Mouse (Mus musculus) left cerebral cortex, postnatal 14 days (tissue): ENCODE data around the gene Pip5k1a. TPM values are rescaled to one million over a fixed set of nuclear protein-coding genes. Genes with fewer than 3 reads are reported as not detected.
"Not testable (repeated sequence)": the region's sequence is repeated elsewhere in the genome, so short reads cannot be mapped to it uniquely, and the experiment has no call there.

Experiments
- DNase-seq, 2 experiments: peaks; one replicate each; pipeline ENCODE4 v3.0.0; 2021 to 2022; ENCODE audit warnings: low spot score in 2 of 2, mixed read lengths in 1 of 2
- intact Hi-C: fragments of 180-260 bp; cut with DNase I; formaldehyde crosslinking; loops from one replicate; pipeline ENCODE4 v1.15.1; 2025
- long read RNA-seq, 2 experiments: library from polyadenylated mRNA; stranded (forward); transcript quantifications; one replicate each; pipeline ENCODE4 v2.0.0; 2021
- total RNA-seq, 2 experiments: library from RNA; stranded (reverse); gene quantifications; 2 replicates each; pipeline ENCODE4 v1.2.3; 2021

The Pip5k1a gene
- total RNA-seq, result 10 to 100 TPM; 37.6 to 45.1 TPM
- long read RNA-seq, experiment 1, partial matches to known transcripts, result 0 of 24 reads
- long read RNA-seq, experiment 1, other reads (novel, unspliced or antisense), result 20 of 24 reads
- long read RNA-seq, experiment 2, partial matches to known transcripts, result 1 of 16 reads
- long read RNA-seq, experiment 2, other reads (novel, unspliced or antisense), result 15 of 16 reads

GRCm38 (mm10) chr3:95106338-95107117, at the start of gene Pip5k1a:
Gene Pip5k1a, minus strand, starts transcription at chr3:95106930.
- intact Hi-C loops, result no loop called here
- DNase-seq, result peak; percentile 98

- intact Hi-C loops, result no loop called here
- DNase-seq, result peak in 1 of 2 experiments; percentile 53
Observed at GRCm38 (mm10) chr3:95153874-95154273, 47.1 kb upstream of the Pip5k1a start.

- intact Hi-C loops, result no loop called here
- no peak for DNase-seq
Observed at GRCm38 (mm10) chr3:95147924-95148323, 41.2 kb upstream of the Pip5k1a start.

GRCm38 (mm10) chr3:95142617-95143011, 35.9 kb upstream of the Pip5k1a start:
- intact Hi-C loops, result loop anchor here (2.0 to 5.0 kb wide), 2 partner anchors 74 to 120 kb away; partner anchors contain the start of gene Gabpb2
- peak; percentile 73 to 88 for DNase-seq

GRCm38 (mm10) chr3:95141952-95142616, 35.4 kb upstream of the Pip5k1a start, which contains the start of gene Tnfaip8l2:
Gene Tnfaip8l2, minus strand, starts transcription at chr3:95142360.
- DNase-seq, result no peak
- intact Hi-C loops, result loop anchor here (2.0 to 5.0 kb wide), 2 partner anchors 75 to 120 kb away; partner anchors contain the start of gene Gabpb2

GRCm38 (mm10) chr3:95141474-95141873, 34.7 kb upstream of the Pip5k1a start:
- DNase-seq, result no peak
- intact Hi-C loops, result loop anchor here (5.0 kb wide), 1 partner anchor 121 kb away; no protein-coding TSS in a partner anchor

GRCm38 (mm10) chr3:95140795-95141194, 34.1 kb upstream of the Pip5k1a start:
- intact Hi-C loops, result loop anchor here (5.0 kb wide), 1 partner anchor 122 kb away; no protein-coding TSS in a partner anchor
- DNase-seq, result no peak

- no peak for DNase-seq
- intact Hi-C loops, result loop anchor here (5.0 kb wide), 1 partner anchor 122 kb away; no protein-coding TSS in a partner anchor
Observed at GRCm38 (mm10) chr3:95140289-95140595, 33.5 kb upstream of the Pip5k1a start.

GRCm38 (mm10) chr3:95139586-95140288, 33.0 kb upstream of the Pip5k1a start:
- intact Hi-C loops, result loop anchor here (5.0 kb wide), 1 partner anchor 123 kb away; no protein-coding TSS in a partner anchor
- DNase-seq, result no peak

- intact Hi-C loops, result no loop called here
Observed at GRCm38 (mm10) chr3:95136336-95136735, 29.6 kb upstream of the Pip5k1a start.

GRCm38 (mm10) chr3:95135433-95136052, 28.8 kb upstream of the Pip5k1a start:
- DNase-seq, result no peak
- intact Hi-C loops, result no loop called here

More at GRCm38 (mm10) chr3:95136336-95136735, 29.6 kb upstream of the Pip5k1a start:
- no peak for DNase-seq

GRCm38 (mm10) chr3:95135023-95135422, 28.3 kb upstream of the Pip5k1a start:
- peak; percentile 48 to 54 for DNase-seq
- intact Hi-C loops, result no loop called here

GRCm38 (mm10) chr3:95134133-95134532, 27.4 kb upstream of the Pip5k1a start:
- DNase-seq, intact Hi-C loops: not testable (repeated sequence)

GRCm38 (mm10) chr3:95133680-95134101, 27.0 kb upstream of the Pip5k1a start, which contains the start of the genes Scnm1 and Lysmd1:
Gene Scnm1, minus strand, starts transcription at chr3:95134011.
Gene Lysmd1, plus strand, starts transcription at chr3:95134088.
- DNase-seq, result peak; percentile 91 to 94
- intact Hi-C loops, result no loop called here

GRCm38 (mm10) chr3:95133176-95133575, 26.4 kb upstream of the Pip5k1a start:
- intact Hi-C loops, result no loop called here
- DNase-seq, result no peak

- DNase-seq, intact Hi-C loops: not testable (repeated sequence)
Observed at GRCm38 (mm10) chr3:95132389-95132788, 25.7 kb upstream of the Pip5k1a start.

GRCm38 (mm10) chr3:95130081-95130480, 23.4 kb upstream of the Pip5k1a start:
- no peak for DNase-seq
- intact Hi-C loops, result no loop called here

GRCm38 (mm10) chr3:95129226-95129651, 22.5 kb upstream of the Pip5k1a start:
- no peak for DNase-seq
- intact Hi-C loops, result no loop called here

GRCm38 (mm10) chr3:95124972-95125371, 18.2 kb upstream of the Pip5k1a start:
- peak; percentile 54 to 64 for DNase-seq
- intact Hi-C loops, result no loop called here
